18 mouse cellular contexts compared by ENCODE assay signal in the genomic region with DNA sequence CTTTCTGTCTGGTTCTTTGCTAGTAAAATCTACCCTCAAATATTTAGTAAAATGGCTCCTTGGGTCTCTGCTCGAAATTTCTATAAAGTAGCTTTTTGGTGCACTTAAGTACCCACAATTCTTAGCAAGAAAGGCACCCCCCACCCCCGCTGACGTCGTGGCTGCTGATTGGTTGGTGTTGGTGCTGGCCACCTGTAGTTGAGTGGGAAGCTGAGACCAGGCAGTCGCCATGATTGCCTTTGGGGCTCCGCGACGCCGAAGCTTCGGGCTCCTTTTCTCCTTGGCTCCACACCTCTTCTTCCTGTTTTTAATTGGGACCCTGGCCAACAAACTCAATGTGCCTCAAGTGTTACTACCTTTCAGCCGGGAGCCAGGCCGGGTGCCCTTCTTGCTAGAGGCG. TPM values are rescaled to one million over a fixed set of nuclear protein-coding genes. Genes with fewer than 3 reads are reported as not detected.
"Had no signal": no experiment of that assay in that cellular context is flagged by ENCODE, and none has a peak within 500 bp of the region (broad histone marks: within the 10 kb centered on the region; RNA-seq: fewer than 3 reads in every experiment).

Nup210l (plus strand) TSS at position 195 of the 400 bp plus-strand sequence.

- H3K4me1 ChIP-seq: liver, embryonic 15.5 days; lung, embryonic 15.5 days; midbrain, embryonic 13.5 days; midbrain, embryonic 15.5 days; neural tube, embryonic 12.5 days; stomach, embryonic 15.5 days had no signal

- H3K4me3 ChIP-seq: liver, embryonic 15.5 days; lung, embryonic 15.5 days; megakaryocyte, embryonic 14.5 days; midbrain, embryonic 13.5 days; midbrain, embryonic 15.5 days; neural tube, embryonic 12.5 days; stomach, embryonic 15.5 days had no signal

- H3K27ac ChIP-seq: liver, embryonic 15.5 days; lung, embryonic 15.5 days; macrophage; midbrain, embryonic 13.5 days; midbrain, embryonic 15.5 days; neural tube, embryonic 12.5 days; stomach, embryonic 15.5 days had no signal

- H3K9me3 ChIP-seq: liver, embryonic 15.5 days; lung, embryonic 15.5 days; megakaryocyte, embryonic 14.5 days; midbrain, embryonic 13.5 days; midbrain, embryonic 15.5 days; neural tube, embryonic 12.5 days; stomach, embryonic 15.5 days had no signal

- H3K27me3 ChIP-seq: liver, embryonic 15.5 days; lung, embryonic 15.5 days; megakaryocyte, embryonic 14.5 days; midbrain, embryonic 13.5 days; midbrain, embryonic 15.5 days; neural tube, embryonic 12.5 days; stomach, embryonic 15.5 days had no signal

- H3K4me2 ChIP-seq: liver, embryonic 15.5 days; lung, embryonic 15.5 days; midbrain, embryonic 11.5 days; midbrain, embryonic 13.5 days; midbrain, embryonic 15.5 days; neural tube, embryonic 12.5 days; stomach, embryonic 15.5 days had no signal

- DNase-seq: liver, postnatal 0 days; lung, adult 2 months; lung, postnatal 14 days; lung, postnatal 36 days; right cerebral cortex, postnatal 14 days; thymus, adult 2 months; thymus, postnatal 25 days; thymus, postnatal 4 days had no signal

- H3K9ac ChIP-seq: liver, embryonic 15.5 days; liver, postnatal 0 days; lung, embryonic 15.5 days; midbrain, embryonic 13.5 days; midbrain, embryonic 15.5 days; neural tube, embryonic 12.5 days; stomach, embryonic 15.5 days had no signal

- ATAC-seq: liver, postnatal 0 days; lung, postnatal 0 days; midbrain, embryonic 13.5 days; midbrain, embryonic 15.5 days had no signal

RNA-seq across cellular contexts. Expression of gene Nup210l, which starts in this region (rescaled TPM):
- polyA plus RNA-seq: macrophage had no signal
